Mouse (Mus musculus) naive thymus-derived CD4-positive, alpha-beta T cell, adult 2 months (primary cell): ENCODE measurements around the gene Gm20388.

ENCODE experiments used
- DNase-seq: peaks from one replicate; pipeline ENCODE4 v3.0.0-alpha.2; 2011; ENCODE audit warnings: low read depth

Gm20388 gene

DNA sequence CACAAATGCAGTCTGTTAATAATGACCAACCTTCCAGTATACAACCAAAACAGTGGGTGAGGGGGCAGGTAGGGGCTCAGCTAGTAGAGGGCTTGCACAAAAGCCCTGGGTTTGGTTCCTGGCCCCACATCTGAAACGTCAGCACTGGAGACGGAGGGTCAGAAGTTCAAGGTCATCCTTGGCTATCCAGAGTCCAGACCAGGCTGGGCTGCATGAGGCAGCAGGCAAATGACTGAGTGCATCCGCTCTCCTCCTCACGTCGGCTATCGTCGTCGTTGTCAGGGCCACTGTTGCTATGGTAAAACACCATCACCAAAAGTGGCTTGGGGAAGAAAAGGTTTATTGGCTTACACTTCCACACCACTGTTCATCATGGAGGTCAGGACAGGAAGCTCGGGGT lies 2503.7 kb downstream of the Gm20388 start:
- no peak for DNase-seq

DNA sequence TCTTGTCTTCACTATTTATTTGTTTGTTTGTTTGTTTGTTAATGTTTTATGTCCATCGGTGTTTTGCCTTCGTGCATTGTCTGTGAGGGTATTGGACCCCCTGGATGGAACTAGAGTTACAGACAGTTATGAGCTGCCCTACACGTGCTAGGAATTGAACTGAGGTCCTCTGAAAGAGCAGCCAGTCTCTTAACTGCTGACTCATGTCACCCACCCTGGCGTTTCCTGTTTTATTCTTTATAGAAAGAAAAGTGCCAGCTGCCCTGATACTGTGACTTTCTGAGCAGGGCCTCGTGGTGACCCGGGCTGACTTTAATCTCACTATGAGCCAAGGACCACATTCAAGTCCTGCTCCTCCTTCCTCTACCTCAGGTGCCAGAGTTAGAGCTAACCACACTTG lies 2504.9 kb downstream of the Gm20388 start:
- no peak for DNase-seq

DNA sequence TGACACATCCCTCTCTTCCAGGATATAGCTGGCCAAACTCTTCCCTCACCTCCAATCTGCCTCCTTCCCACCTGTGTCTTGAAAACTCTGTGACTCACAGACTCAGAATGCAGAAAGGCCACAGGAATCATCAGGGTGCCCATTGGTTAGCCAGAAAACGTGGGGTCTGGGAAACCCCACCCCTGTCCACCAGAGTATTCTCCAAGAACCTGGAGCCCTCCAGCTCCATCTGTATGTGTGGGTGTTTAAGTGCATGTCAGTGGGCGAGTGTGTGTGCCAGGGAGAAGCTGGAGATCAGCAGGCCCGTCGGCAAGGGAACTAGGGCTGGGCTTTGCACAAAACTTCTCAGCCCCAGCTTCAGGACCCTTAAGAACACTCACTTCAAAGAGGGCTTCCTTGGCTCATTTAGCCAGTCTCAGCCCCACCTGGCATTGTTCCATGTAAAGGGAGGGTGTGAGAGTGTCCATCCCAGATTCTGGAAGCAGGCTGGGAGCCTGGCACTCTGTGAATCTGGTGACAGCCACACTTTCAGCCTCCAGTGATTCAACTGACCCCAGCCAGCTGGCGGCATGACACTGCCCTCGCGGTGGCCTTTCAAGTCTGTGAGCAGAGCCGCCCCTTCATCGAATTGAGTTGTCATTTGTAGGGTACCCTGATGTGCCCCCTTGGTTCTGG lies 2509.4 kb downstream of the Gm20388 start:
- DNase-seq, result no peak

DNA sequence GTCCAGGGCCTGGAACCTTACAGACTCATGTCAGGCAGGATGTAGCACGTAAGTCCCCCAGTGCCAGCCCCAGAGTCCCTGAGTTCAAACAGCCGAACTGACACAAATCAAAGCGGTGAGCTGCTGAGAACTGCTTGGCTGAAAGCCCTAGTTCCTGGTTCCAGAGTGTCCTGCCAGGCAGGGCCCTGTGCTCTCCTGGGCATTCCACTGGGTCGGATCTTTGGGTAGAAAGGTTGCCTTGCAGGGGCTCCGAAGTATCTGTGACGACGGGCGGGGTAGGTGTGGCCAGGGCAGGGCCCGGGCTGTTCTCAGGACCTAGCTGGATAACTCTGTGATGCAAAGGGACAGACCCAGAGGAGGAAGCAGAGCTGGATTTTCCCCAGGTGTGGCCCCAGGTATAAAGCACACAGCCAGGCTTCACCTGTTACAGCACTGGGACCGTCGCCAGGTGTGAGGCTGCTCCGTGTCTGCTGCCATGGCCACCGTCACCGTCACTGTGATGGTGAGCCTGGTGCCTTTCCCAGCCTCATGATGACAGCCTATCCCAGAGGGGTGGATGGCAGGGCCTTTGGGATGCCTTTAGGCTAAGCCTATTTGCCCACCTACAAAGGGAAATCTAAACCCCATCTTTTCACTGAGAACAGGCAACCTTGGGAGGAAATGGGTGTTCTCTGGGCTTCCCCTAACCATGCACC lies 2510.9 kb downstream of the Gm20388 start, which contains the start of gene Il17c:
Gene Il17c, plus strand, starts transcription at position 645 of the 695 bp plus-strand sequence.
- DNase-seq, result no peak

DNA sequence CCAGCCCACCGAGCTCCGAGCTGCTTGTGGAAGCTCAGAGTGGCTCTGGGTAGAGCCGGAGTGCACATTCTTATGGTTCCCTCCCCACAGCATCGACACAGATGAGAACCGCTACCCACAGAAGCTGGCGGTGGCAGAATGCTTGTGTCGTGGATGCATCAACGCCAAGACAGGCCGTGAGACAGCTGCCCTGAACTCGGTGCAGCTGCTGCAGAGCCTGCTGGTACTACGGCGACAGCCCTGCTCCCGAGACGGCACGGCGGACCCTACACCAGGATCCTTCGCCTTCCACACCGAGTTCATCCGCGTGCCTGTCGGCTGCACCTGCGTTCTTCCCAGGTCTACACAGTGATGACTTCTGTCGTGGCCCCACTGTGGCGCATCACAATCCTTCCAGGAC lies 2512.6 kb downstream of the Gm20388 start:
- DNase-seq, result no peak

DNA sequence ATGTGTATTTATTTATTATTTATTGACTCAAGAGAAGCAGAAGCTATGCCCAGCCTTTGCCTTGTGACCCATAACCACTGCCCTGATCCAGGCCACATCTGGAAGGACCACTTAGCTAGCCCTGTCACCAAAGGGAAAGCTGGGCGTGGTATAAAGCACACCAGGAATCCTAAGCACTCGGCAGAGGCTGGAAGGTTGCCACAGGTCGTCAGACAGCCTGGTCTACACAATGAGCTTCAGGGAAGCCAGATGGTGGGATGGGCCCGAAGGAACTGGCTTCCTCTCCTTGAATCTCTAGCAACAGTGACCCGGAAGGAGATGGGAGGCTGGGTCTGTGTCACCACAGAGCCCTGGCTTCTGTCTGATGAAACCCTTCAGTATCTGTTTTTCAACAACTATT lies 2513.0 kb downstream of the Gm20388 start:
- DNase-seq, result no peak

DNA sequence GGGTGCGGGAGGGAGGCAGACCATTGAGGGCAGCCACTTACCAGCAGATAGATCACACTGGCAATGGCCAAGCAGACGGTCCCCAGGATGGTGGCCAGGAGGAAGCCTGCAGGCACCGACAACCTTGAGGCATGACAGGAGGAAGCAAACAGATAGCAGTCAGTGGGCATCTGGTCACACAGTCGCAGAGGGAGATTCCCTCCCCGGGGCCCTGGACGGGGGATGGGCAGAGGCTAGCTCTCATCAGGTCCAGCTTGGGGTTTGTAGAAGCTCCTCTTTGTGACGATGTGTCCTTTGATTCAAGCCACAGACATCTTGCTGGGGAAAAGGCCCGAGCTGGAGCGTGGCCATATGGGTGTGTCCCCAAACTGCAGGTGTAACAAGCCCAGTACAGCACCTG lies 2515.5 kb downstream of the Gm20388 start:
- no peak for DNase-seq

DNA sequence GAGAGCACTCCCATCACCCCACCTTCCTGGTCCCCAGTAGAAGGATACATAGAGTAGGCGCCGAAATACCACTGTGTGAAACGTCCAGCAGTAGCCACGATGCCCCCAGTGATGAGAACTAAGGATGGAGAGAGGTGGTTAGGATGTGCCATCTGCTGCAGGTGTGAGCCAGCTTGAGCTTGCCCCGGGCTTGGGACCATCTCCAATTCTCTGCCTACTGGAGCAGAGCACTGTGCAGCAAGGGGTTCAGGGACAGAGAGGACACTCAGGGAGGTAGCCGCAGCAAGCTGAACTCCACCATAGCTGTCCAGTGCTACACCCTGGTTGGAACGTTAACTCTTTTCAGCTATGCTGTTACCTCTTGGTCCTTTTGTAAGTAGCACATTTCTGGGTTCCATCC lies 2517.0 kb downstream of the Gm20388 start:
- DNase-seq, result no peak

DNA sequence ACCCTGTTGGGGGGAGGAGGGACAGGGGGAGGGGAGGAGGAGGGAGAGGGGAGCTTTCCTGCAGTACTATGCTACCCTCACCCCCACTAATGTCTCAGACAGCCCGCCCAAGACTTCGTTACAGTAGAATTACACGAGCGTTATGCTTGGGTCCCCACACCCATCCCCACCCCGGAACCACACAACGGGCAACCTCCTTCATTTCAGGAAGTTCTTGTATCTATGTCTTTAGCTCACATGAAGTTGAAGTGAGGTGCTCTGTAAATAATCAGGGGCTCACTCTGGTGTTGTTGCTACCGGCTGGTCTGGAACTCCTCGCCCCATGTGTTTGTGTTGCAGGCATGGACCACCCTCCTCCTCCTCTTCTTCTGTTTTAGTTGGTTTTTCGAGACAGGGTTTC lies 2517.5 kb downstream of the Gm20388 start:
- no peak for DNase-seq

DNA sequence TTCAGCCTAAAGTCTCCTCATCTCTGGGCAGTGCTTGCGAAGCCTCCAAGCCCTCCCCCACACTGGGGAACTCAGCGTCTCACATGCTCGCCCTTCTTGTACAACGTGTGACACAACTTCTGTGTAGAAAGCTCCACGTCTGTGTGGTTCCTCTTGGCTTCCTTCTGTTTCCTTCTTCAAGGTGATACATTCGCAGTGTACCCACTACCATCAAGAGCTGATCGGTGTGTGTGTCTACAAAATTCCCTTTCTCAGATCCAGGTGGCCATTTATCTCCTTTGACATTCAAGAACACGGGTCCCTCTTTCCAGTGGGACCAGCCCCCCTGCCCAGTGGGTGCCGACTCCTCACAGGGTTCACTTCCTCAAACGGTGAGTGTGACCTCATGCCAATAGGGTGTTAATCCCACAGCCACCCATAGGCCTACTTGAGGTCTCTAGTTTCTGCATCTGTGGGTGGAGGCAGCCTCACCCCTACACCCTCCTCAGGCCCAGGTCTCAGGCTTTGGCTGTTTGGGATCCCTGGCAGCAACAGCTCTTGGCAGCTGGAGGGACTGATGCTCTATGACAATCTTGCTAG lies 2519.5 kb downstream of the Gm20388 start:
- DNase-seq, result no peak

DNA sequence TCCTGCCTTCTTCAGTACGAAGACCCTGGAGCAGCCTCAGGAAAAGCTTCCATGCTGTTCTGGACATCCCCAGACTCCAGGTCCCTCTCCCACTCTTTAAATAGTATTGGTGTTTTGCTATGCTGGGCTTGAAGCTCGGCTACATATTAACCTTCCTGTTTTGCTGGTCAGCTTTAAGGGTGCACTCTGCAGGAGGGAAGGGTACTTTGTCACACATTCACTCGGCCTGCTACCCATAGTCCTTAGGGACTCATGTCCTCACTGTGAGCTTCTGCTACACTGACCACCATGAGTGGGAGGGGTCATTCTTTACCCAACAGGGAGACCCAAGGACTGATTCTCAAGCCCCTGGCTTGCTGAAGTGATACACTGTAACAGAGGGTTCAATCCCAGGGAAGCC lies 2520.0 kb downstream of the Gm20388 start:
- DNase-seq, result no peak

DNA sequence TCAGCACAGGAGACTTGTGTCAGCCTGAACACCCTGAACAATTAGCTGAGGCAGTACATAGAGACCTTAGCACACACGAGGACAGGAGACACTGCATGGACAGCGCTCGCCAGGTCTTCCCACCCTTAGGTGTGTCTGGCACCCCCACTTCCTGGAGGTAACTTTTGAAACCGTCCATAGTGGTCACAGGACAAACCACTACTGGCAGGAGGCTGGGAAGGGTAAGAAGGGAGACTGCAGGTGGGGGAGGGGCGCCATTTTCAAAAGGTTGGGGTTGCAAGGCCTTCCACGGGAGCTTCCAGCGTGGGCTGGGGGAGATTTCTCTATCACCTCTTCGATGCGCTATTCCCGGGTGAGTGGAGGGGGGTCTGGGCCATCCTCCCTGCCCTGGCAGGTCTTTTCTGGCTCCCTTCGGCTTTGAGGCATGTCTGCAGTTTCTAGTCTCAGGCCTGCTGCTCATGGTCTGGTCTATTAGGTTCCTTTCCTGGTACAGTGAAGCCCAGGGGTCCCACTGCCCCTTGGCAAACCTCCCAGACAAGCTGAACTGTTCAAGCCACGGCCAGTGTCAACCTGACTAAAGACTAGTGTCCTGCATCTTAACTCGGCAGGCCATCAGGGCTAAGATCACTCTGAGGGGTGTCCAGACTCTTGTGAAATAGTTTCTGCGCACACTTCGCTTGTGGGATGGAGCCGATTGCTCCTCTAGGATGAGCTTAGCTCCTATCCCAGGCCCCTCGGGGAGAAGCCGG lies 2521.2 kb downstream of the Gm20388 start:
- DNase-seq, result peak; percentile 48

DNA sequence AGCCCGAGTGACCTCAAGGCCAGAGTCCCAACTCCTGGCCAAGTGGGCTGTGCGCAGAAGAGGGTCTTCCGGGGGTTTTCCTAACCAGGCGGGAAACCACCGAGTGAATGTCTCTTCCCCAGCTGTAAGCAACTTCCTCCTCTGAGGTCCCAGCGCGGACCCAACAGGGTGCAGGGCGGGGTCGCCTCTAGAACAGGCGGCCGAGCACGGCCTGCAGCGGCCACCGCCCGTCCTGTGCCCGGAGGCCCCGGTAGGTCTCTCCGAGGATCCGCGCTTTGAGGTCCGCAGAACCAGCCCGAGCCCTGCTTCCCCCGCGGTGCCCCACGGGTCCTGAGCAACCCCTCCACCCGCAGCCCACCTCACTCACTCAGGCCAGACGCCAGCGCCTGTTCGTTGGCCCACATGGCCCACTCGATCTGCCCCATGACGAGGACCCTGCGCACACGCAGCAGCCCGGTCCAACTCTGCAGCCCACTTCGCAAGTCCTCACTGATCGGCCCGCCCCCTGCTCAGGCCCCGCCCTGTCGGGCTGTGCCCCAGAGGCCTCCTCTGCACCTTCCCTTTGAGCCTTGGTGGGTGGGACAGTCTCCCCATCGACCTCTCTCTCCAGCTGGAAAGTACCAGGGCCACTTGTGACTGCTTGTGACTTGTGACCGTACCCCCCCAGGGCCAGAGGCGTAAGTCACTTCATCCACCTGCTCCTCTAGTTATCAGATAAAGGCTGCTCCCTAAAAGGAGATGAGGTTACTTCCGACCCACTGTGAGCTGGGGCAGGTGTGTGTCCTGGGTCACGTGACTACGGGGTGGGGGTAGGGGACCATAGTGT lies 2522.0 kb downstream of the Gm20388 start, which contains the start of gene Cyba:
Gene Cyba, minus strand, starts transcription at position 488 of the 826 bp plus-strand sequence.
- DNase-seq, result peak; percentile 87

DNA sequence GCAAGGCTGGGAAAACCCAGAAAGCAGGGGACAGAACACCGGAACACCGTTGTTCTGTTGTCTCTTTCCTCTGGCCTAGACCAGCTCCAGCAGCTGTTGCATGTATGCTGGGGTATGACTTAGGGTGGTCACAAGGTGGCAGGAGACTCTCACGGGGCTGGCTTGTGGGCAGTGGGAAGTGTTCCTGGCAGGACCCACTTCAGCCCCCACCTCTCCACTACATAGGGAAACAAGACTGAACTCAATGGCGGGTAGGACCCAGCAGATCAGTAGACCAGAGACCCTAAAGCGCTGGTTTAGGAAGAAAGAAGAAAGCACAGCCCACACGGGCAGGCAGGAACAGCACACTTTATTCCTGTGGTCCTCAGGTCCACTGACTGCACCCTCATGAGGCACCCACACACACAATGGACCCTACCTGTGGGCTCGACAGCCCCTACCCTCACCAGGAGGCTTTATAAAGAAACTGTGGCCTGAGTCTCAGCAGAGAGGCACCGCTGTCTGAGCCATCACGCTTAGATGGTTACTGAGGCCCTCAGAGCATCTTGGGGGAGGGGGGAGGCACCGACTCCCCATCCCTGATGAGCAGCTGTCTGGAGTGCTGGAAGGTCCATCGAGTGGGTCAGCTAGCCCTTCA lies 2522.7 kb downstream of the Gm20388 start:
- no peak for DNase-seq

DNA sequence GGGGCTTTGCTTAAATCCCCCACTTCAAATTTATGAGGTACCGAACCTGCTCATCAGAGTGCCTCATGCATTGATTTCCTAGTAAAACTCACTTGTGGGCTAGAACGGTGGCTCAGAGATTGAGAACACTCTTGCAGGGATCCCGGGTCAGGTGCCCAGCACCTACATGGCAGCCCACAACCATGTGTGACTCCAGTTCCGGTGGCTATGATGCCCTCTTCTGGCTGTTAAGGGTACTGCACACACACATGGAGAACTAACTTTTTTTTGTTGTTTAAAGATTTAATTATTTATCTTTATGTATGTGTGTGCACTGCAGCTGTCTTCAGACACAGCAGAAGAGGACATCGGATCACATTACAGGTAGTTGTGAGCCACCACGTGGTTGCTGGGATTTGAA lies 2524.7 kb downstream of the Gm20388 start:
- peak; percentile 61 for DNase-seq

DNA sequence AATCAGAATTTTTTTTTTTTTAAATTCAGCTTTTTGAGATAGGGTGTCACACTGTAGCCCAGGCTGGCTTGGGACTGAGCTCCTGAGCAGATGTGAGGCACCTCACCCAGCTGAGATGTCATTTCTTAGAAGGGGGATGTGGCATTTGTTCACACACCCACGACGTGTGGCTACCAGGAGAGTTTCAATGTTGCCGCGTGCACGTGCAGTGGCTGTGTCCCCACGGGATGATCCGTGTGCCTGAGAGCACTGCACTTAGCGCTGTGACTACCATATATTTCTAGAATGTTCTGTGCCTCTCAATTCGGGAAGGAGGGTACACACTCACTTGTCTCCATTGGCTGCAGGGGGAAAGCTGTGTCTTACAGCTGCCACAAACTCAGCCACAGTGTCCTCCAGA lies 2525.5 kb downstream of the Gm20388 start:
- DNase-seq, result no peak

DNA sequence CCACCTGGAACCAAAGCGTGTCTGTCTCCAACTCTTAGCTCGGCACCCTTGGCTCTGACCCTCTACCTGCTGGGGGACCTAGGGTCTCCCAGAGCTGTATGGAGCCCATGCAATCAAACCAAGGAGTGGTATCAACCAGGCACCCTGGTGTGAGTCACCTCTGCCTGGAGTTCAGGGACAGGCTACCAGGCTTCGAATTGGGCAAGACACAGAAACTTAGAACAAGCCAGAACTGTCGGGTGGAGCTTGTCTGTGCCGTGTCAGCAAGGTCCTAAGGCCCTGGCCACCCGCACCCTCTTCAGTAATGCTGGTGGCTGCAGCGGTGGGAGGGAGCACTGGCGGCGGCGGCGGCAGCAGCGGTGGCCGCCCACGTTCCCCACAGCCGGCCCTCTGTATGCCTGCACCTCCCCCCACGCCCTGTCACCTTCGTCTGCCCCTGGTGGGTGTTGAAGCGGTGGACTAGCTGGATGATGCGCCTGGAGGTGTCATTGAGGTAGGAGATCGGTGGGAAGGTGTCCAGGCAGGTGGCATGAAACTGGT lies 2526.0 kb downstream of the Gm20388 start:
- DNase-seq, result no peak

DNA sequence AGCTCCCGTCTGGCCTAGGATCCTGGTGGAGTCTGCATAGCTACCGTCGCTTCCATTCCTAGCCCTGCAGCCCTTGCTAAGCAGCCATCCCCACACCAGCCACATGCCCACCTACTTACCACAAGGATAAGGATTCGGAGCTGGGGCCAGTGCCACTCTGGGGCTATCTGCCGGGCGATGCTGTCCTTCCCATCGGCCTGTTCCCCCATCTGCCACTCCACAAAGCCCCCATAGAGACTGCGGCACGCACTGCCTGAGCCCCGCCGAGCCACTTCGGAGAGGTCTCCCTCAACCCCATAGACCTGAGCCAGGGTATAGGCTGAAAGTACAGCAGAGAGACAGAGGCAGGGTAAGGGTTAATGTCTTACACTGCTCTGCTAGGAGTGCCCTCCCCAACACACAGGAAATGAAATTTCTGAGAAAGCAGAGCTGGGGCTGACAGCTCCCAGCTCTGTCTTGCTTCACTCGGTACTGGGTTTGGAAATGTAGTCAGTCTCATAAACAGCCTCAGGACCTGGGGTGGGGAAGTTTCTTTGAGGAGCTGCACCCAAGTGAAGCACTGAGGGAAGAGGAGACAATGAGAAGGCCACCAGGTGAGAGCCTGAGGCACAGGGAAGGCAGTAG lies 2527.2 kb downstream of the Gm20388 start:
- DNase-seq, result peak; percentile 65

DNA sequence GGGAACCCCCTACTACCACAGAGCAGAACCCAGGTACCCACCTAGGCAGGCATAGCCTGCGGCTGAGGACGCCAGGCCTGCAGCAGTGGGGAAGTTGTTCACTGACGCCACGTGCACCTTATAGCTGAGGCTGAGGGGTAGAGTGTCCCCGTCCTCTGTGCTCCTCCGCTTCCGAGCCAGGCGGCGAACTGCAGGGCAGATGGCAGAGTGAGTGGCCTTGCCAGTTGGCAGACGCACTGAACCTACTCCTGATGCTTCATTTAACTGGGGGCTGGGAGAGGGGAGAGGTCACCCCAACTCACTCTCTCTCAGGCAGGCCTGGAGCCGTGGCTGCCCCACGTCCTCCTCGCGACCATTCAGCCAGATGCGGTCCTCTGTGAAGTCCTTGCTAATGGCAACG lies 2528.7 kb downstream of the Gm20388 start:
- DNase-seq, result no peak

DNA sequence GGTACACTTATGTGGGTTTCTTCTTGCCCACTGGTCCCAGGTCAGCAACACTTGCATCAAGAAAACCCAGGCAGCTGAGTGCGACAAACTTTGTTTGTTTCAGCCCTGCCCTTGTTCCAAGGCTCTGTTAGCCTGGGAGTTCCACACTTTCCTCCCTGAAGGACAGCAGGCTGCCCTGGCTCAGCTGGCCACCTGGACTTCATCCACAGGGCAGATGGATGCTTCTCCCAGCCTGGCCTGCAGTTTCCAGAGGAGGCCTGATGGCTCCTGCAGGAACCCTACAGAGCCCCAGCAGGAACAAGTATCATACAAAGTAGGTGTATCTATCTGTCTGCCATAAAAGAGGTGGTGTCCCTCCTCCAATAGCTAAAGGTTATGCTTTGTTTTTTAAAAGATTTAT lies 2530.7 kb downstream of the Gm20388 start:
- no peak for DNase-seq

DNA sequence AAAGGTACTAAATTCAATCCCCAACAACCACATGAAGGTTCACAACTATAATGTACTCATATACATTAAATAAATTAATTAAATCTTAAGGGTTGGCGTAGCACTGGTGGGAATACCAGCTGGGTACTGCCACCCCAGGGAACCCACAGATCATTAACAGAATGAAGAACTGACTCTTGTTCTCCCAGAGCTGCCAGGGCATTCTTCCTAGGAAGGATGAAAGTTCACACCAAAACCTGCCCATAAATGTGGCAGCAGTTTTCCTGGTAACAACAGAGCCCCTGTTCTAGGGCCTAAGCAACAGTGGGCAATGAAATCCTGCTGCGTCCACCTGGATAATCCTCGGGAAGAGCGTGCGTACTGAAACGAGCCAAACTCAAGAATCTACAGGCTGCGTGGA lies 2531.7 kb downstream of the Gm20388 start:
- DNase-seq, result no peak
